Mouse (Mus musculus) liver, adult 2 months (tissue): Measurements from ENCODE around the gene Srd5a3. TPM values are rescaled to one million over a fixed set of nuclear protein-coding genes. Genes with fewer than 3 reads are reported as not detected.

Experiments used
- DNase-seq: peaks from one replicate; pipeline ENCODE4 v3.0.0-alpha.2; 2011; ENCODE audit warnings: low read depth, low spot score; ENCODE audit errors: extremely low read depth
- H3K27ac ChIP-seq: fragments of 200-500 bp; replicated peaks from 2 replicates; pipeline ENCODE4 v1.5.1; 2012; ENCODE audit warnings: low read depth, mild to moderate bottlenecking, control low read depth, inconsistent platforms, low read length; ENCODE audit not compliant: insufficient read depth
- H3K27me3 ChIP-seq: fragments of 200-500 bp; 2 replicates; pipeline ENCODE4 v1.6.1; 2012; ENCODE audit warnings: mild to moderate bottlenecking, moderate library complexity, low read length, inconsistent platforms; ENCODE audit not compliant: control insufficient read depth, insufficient read depth
- H3K36me3 ChIP-seq: fragments of 200-500 bp; 2 replicates; pipeline ENCODE4 v1.6.1; 2012; ENCODE audit warnings: low read length, inconsistent platforms; ENCODE audit not compliant: control insufficient read depth, insufficient read depth
- H3K4me1 ChIP-seq: fragments of 200-500 bp; 2 replicates; pipeline ENCODE4 v1.6.1; 2011; ENCODE audit warnings: low read length; ENCODE audit not compliant: control insufficient read depth, insufficient read depth
- H3K4me3 ChIP-seq: fragments of 200-500 bp; 2 replicates; pipeline ENCODE4 v1.5.1; 2011; ENCODE audit warnings: low read depth, mild to moderate bottlenecking, control low read depth, low read length, moderate library complexity; ENCODE audit not compliant: insufficient read depth
- H3K79me2 ChIP-seq: fragments of 200-500 bp; 2 replicates; pipeline ENCODE4 v1.6.1; 2012; ENCODE audit warnings: inconsistent platforms, mild to moderate bottlenecking, low read length, moderate library complexity; ENCODE audit not compliant: control insufficient read depth, insufficient read depth
- H3K9ac ChIP-seq: fragments of 200-500 bp; 2 replicates; pipeline ENCODE4 v1.6.1; 2012; ENCODE audit warnings: low read depth, mild to moderate bottlenecking, control low read depth, inconsistent platforms, low read length
- CTCF ChIP-seq: fragments of 200-500 bp; IDR thresholded peaks from 2 replicates; pipeline ENCODE4 v1.5.1; 2011; ENCODE audit warnings: low read depth, low read length, control low read depth
- POLR2A ChIP-seq: fragments of 200-500 bp; IDR thresholded peaks from 2 replicates; pipeline ENCODE4 v1.6.1; 2011; ENCODE audit warnings: low read length, control low read depth; ENCODE audit not compliant: insufficient read depth; ENCODE audit errors: extremely low read depth
- WGBS: fragments of 180-500 bp; shearing (Covaris S2); methylation state at CpG from one replicate; pipeline ENCODE4 v1.1.7; 2018; 5-methylcytosine and 5-hydroxymethylcytosine counted together
- polyA plus RNA-seq: library from polyadenylated mRNA; depleted of rRNA; stranded (reverse); fragments of >200 nt; gene quantifications from 2 replicates; pipeline ENCODE4 v1.2.3, GENCODE M21; 2012
- total RNA-seq: library from RNA; depleted of rRNA; stranded (reverse); fragments of >200 nt; gene quantifications from 2 replicates; pipeline ENCODE4 v1.2.3, GENCODE M21; 2014

Srd5a3 gene
- total and polyA plus RNA-seq, 2 experiments, result 7.8 to 42.4 TPM

GRCm38 (mm10) chr5:76115436-76116041 is 24.5 kb upstream of the Srd5a3 start:
- H3K79me2 ChIP-seq, result no peaks in the 10 kb centered on the region
- no peaks in the 10 kb centered on the region for H3K27me3 ChIP-seq
- no peak overlapping the region for H3K27ac ChIP-seq
- H3K4me3 ChIP-seq, result no peak overlapping the region
- peak; percentile 5 for DNase-seq
- H3K9ac ChIP-seq, result no peak overlapping the region
- no peak for TF ChIP-seq CTCF
- TF ChIP-seq POLR2A, result no peak
- H3K36me3 ChIP-seq, result no peaks in the 10 kb centered on the region
- WGBS, result 64% methylated on average over 8 of the region's 8 CpGs
- no peaks in the 10 kb centered on the region for H3K4me1 ChIP-seq

DNA sequence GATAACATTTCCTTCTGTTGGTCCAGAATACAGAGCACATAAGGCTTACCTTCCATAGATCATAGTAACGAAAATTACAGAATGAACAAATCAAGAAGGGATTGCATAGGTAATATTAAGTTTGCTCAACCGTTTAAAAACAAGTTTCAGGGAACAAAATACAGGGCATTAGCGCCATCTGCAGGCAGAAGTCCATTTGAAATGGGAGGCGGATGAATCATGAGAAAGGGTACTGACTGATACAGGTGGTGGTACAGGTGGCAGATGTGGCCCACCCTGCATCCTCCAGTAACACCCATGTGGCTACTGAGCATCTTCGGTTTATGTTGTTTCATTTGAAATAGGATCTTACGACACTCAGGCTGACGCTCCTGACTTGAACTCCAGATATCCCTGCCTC is 21.6 kb upstream of the Srd5a3 start:
- H3K27me3 ChIP-seq, result peaks cover 2% of the 10 kb centered on the region; the same call in 1 of the 2 replicates
- H3K9ac ChIP-seq, result no peak overlapping the region
- H3K27ac ChIP-seq, result no peak overlapping the region
- peak; percentile 49 for DNase-seq
- TF ChIP-seq POLR2A, result no peak
- no peak for TF ChIP-seq CTCF
- H3K4me3 ChIP-seq, result no peak overlapping the region
- H3K36me3 ChIP-seq, result no peaks in the 10 kb centered on the region
- H3K79me2 ChIP-seq, result no peaks in the 10 kb centered on the region
- H3K4me1 ChIP-seq, result no peaks in the 10 kb centered on the region
- 28% methylated on average over 7 of the region's 7 CpGs for WGBS

DNA sequence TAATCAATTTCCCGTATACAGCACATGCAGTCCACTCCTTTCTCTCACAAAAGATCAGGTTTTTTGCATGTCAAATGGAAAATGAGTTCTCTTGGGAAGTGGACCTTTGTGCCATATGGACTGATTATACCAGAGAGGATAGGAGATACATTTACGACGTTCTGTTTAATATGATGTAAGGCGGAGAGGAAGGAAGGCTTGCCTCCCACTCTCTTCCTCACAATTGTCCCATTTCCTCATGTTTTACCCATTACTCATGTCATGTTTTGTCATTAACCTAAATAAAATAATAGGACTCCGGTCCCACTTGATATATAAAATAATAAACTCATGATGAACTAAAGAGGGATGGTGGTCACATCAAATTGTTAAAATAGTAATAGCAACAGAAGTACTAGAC is 19.4 kb upstream of the Srd5a3 start:
- no peak for DNase-seq
- H3K4me1 ChIP-seq, result no peaks in the 10 kb centered on the region
- no peak overlapping the region for H3K27ac ChIP-seq
- no peaks in the 10 kb centered on the region for H3K79me2 ChIP-seq
- H3K9ac ChIP-seq, result no peak overlapping the region
- TF ChIP-seq CTCF (no peak), POLR2A (no peak)
- H3K4me3 ChIP-seq, result no peak overlapping the region
- H3K36me3 ChIP-seq, result no peaks in the 10 kb centered on the region
- peaks cover 2% of the 10 kb centered on the region; the same call in 1 of the 2 replicates for H3K27me3 ChIP-seq
- 72% methylated on average over 5 of the region's 5 CpGs for WGBS

DNA sequence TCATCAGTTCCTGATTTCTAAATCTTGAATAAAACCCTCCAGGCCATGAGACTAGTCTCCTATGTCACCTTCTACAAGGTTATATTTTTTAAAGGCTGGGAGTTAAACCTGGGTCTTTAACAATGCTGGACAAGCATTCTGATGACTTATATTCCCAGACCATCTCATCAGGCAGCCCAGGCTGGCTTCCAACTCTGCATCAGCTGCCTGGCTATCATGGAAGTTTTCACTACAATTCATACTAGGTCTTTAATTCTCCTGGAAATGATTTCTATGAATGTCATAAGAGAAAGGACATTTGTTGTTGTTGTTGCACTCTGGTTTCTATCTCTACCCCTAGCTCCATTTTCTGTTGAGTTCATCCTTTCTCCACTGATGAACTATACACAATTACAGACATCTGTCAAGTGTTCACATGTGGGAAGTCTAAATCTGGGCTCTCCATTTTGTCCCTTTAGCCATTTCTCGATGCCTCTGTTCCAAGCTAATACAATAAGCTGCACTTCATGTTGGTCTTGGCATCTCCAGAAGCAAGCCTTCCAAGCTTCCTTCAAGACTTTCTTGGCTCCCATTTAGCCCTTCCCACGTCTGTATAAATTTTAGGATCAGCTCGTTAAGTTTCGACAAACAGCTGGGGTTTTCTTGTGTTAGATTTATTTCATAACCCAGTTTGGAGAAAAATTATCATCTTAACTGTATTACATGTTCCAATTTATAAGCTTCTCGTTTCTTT is 12.3 kb upstream of the Srd5a3 start:
- H3K79me2 ChIP-seq, result no peaks in the 10 kb centered on the region
- DNase-seq, result no peak
- no peaks in the 10 kb centered on the region for H3K4me1 ChIP-seq
- H3K27ac ChIP-seq, result no peak overlapping the region
- TF ChIP-seq CTCF (no peak), POLR2A (no peak)
- no peak overlapping the region for H3K4me3 ChIP-seq
- WGBS, result 86% methylated on average over 5 of the region's 5 CpGs
- no peaks in the 10 kb centered on the region for H3K36me3 ChIP-seq
- no peak overlapping the region for H3K9ac ChIP-seq
- H3K27me3 ChIP-seq, result no peaks in the 10 kb centered on the region; the same call in 1 of the 2 replicates

DNA sequence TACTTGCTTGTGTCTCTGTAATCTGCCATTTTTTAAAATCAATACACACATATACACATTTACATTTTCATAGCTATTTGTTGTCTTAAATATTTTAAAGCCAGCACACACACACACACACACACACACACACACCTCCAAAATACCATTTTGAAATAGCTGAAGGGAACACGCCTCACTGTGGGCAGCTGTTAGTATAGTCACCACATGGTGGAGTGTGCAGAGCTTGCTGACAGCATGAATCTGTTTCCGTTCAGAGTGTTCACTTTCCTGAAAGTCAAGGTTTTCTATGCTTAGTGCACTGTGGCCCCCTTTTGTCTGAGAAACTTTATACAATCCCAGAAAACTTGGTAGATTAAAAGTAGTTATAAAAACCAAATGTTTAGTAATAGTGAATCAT is 9.8 kb upstream of the Srd5a3 start:
- no peak overlapping the region for H3K9ac ChIP-seq
- no peaks in the 10 kb centered on the region for H3K27me3 ChIP-seq
- H3K79me2 ChIP-seq, result no peaks in the 10 kb centered on the region
- no peak overlapping the region for H3K27ac ChIP-seq
- WGBS, result 65% methylated on average over 2 of the region's 2 CpGs
- H3K4me1 ChIP-seq, result no peaks in the 10 kb centered on the region
- no peak for DNase-seq
- H3K4me3 ChIP-seq, result no peak overlapping the region
- no peak for TF ChIP-seq POLR2A
- no peak for TF ChIP-seq CTCF
- H3K36me3 ChIP-seq, result no peaks in the 10 kb centered on the region

DNA sequence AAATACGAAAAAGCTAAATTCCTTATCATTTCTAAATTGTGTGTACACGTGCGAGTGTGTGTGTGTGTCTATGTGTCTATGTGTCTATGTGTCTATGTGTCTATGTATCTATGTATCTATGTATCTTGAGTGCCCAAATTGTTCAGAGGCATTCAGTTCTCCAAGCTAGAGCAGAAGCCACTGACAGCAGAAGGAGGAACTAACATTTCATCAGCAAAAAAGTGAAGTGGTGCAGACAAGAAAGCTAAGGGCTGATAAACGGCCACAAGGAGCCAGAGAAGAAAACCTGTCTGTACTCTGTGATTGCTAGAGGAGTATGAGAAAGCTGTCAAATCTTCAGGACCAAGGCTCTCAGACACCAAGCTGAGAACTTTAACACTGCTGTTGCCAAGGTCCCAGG is 8.1 kb upstream of the Srd5a3 start:
- H3K9ac ChIP-seq, result no peak overlapping the region
- WGBS, result 79% methylated on average over 4 of the region's 4 CpGs
- H3K36me3 ChIP-seq, result no peaks in the 10 kb centered on the region
- no peak for DNase-seq
- no peaks in the 10 kb centered on the region for H3K79me2 ChIP-seq
- no peaks in the 10 kb centered on the region for H3K4me1 ChIP-seq
- no peak overlapping the region for H3K27ac ChIP-seq
- H3K27me3 ChIP-seq, result no peaks in the 10 kb centered on the region
- H3K4me3 ChIP-seq, result no peak overlapping the region
- TF ChIP-seq CTCF (no peak), POLR2A (no peak)
